Mouse (Mus musculus) limb, embryonic 14.5 days (tissue): ENCODE results near the gene Zfp652. TPM values are rescaled to one million over a fixed set of nuclear protein-coding genes. Genes with fewer than 3 reads are reported as not detected.

Experiments
- ATAC-seq: fragments of 200-750 bp; cut with Nextera tagmentation; 2 replicates; pipeline ENCODE4 v1.8.0; 2017; ENCODE audit warnings: low read depth, moderate number of reproducible peaks, moderate TSS enrichment; ENCODE audit not compliant: low FRiP score
- DNase-seq: peaks from one replicate; pipeline ENCODE4 v3.0.0-alpha.2; 2015; ENCODE audit warnings: low spot score
- H3K27ac ChIP-seq: fragments of 300-500 bp; sonication (generic); replicated peaks from 2 replicates; pipeline ENCODE4 v1.5.1; 2014; ENCODE audit warnings: low read depth, mild to moderate bottlenecking, low read length, moderate library complexity, mixed read lengths
- H3K27me3 ChIP-seq: fragments of 300-500 bp; sonication (generic); 2 replicates; pipeline ENCODE4 v1.6.1; 2014; ENCODE audit warnings: low read length, mixed read lengths; ENCODE audit not compliant: control insufficient read depth, insufficient read depth
- H3K36me3 ChIP-seq: fragments of 300-500 bp; sonication (generic); 2 replicates; pipeline ENCODE4 v1.6.1; 2014; ENCODE audit warnings: mild to moderate bottlenecking, low read length, moderate library complexity, mixed read lengths; ENCODE audit not compliant: control insufficient read depth, insufficient read depth
- H3K4me1 ChIP-seq: fragments of 300-500 bp; sonication (generic); 2 replicates; pipeline ENCODE4 v1.6.1; 2014; ENCODE audit warnings: antibody characterized with exemption, low read length, mixed read lengths; ENCODE audit not compliant: control insufficient read depth, insufficient read depth
- H3K4me2 ChIP-seq: fragments of 300-500 bp; sonication (generic); replicated peaks from 2 replicates; pipeline ENCODE4 v1.6.1; 2014; ENCODE audit warnings: low read depth, mild to moderate bottlenecking, low read length, moderate library complexity; ENCODE audit not compliant: severe bottlenecking
- H3K4me3 ChIP-seq: fragments of 300-500 bp; sonication (generic); replicated peaks from 2 replicates; pipeline ENCODE4 v1.5.1; 2014; ENCODE audit warnings: low read length
- H3K9ac ChIP-seq: fragments of 300-500 bp; sonication (generic); 2 replicates; pipeline ENCODE4 v1.6.1; 2014; ENCODE audit warnings: mild to moderate bottlenecking, low read depth, low read length, moderate library complexity; ENCODE audit not compliant: severe bottlenecking
- H3K9me3 ChIP-seq: fragments of 300-500 bp; sonication (generic); 2 replicates; pipeline ENCODE4 v1.6.1; 2016; ENCODE audit warnings: low read length; ENCODE audit not compliant: control insufficient read depth
- POLR2A ChIP-seq: fragments of 200-500 bp; IDR thresholded peaks from 2 replicates; pipeline ENCODE4 v1.8.0; 2012; ENCODE audit warnings: inconsistent platforms, mild to moderate bottlenecking, moderate library complexity, borderline replicate concordance; ENCODE audit not compliant: insufficient read depth, insufficient read length; ENCODE audit errors: extremely low read depth
- WGBS: fragments of 180-500 bp; shearing (Covaris S2); extraction: QIAGEN DNeasy Blood & Tissue Kit; methylation state at CpG from one replicate; pipeline ENCODE4 v1.1.7; 2014; 5-methylcytosine and 5-hydroxymethylcytosine counted together
- polyA plus RNA-seq, 2 experiments: library from polyadenylated mRNA; depleted of rRNA in 1 of 2; stranded (reverse) in 1 of 2; unstranded in 1 of 2; fragments of >200 nt; fragmentation: Nextera tagmentation in 1 of 2; extraction: Ambion mirVana in 1 of 2; gene quantifications; 2 replicates each; pipeline versions ENCODE4 v1.2.1 to v1.2.3; 2012 to 2014

Gene Zfp652
- polyA plus RNA-seq, 2 experiments: 13.8 to 25.3 TPM

GRCm38 (mm10) chr11:95824071-95824876, 111.8 kb downstream of the Zfp652 start, which contains the start of gene Phospho1:
Gene Phospho1, plus strand, starts transcription at chr11:95824499.
- Histone ChIP-seq H3K9me3 (no peaks in the 10 kb centered on the region), H3K27me3 (peaks cover 42% of the 10 kb centered on the region), H3K4me3 (peak within 1 kb of the TSS; percentile 66), H3K4me2 (peak within 1 kb of the TSS; percentile 98), H3K9ac (peak within 1 kb of the TSS; percentile 65), H3K27ac (no peak within 1 kb of the TSS), H3K36me3 (no peaks in the 10 kb centered on the region), H3K4me1 (peaks cover 7% of the 10 kb centered on the region)
- peak; percentile 50; the same call in 1 of the 2 replicates for TF ChIP-seq POLR2A
- WGBS: under 1% methylated on average over 43 of the region's 78 CpGs
- peak; percentile 87 for DNase-seq
- peak; percentile 97 for ATAC-seq

GRCm38 (mm10) chr11:95824877-95825243, 112.4 kb downstream of the Zfp652 start:
- peak overlapping the region; percentile 98 for H3K4me2 ChIP-seq
- H3K27me3 ChIP-seq: peaks cover 48% of the 10 kb centered on the region
- H3K36me3 ChIP-seq: no peaks in the 10 kb centered on the region
- ATAC-seq: no peak; the same call in 1 of the 2 replicates
- peak overlapping the region; percentile 47; the same call in 1 of the 2 replicates for H3K9ac ChIP-seq
- WGBS: 4% methylated on average over 11 of the region's 11 CpGs
- H3K9me3 ChIP-seq: no peaks in the 10 kb centered on the region
- H3K4me1 ChIP-seq: peaks cover 7% of the 10 kb centered on the region
- peak overlapping the region; percentile 66 for H3K4me3 ChIP-seq
- no peak overlapping the region for H3K27ac ChIP-seq
- DNase-seq: no peak
- no peak for TF ChIP-seq POLR2A

- no peak for DNase-seq
- Histone ChIP-seq H3K9me3 (no peaks in the 10 kb centered on the region), H3K4me2 (peak overlapping the region; percentile 98), H3K4me3 (no peak overlapping the region; the same call in 1 of the 2 replicates), H3K27ac (no peak overlapping the region), H3K4me1 (peaks cover 10% of the 10 kb centered on the region), H3K36me3 (no peaks in the 10 kb centered on the region), H3K9ac (no peak overlapping the region), H3K27me3 (peaks cover 55% of the 10 kb centered on the region)
- no peak for ATAC-seq
- WGBS: 58% methylated on average over 3 of the region's 3 CpGs
- TF ChIP-seq POLR2A: no peak
These were observed 113.2 kb downstream of the Zfp652 start for GRCm38 (mm10) chr11:95825625-95826024.

- no peak for TF ChIP-seq POLR2A
- Histone ChIP-seq H3K9me3 (no peaks in the 10 kb centered on the region), H3K27ac (no peak overlapping the region), H3K4me1 (peaks cover 15% of the 10 kb centered on the region), H3K36me3 (no peaks in the 10 kb centered on the region), H3K9ac (no peak overlapping the region), H3K4me3 (no peak overlapping the region), H3K27me3 (peaks cover 65% of the 10 kb centered on the region), H3K4me2 (no peak overlapping the region)
- no peak for ATAC-seq
- DNase-seq: no peak
- WGBS: 55% methylated on average over 6 of the region's 6 CpGs
These were observed 114.1 kb downstream of the Zfp652 start for GRCm38 (mm10) chr11:95826317-95827167.

GRCm38 (mm10) chr11:95827168-95827447, 114.6 kb downstream of the Zfp652 start:
- no peaks in the 10 kb centered on the region for H3K9me3 ChIP-seq
- TF ChIP-seq POLR2A: no peak
- ATAC-seq: no peak
- no peak for DNase-seq
- WGBS: 26% methylated on average over 3 of the region's 3 CpGs
- no peak overlapping the region for H3K27ac ChIP-seq
- H3K9ac ChIP-seq: no peak overlapping the region
- H3K36me3 ChIP-seq: no peaks in the 10 kb centered on the region
- peaks cover 70% of the 10 kb centered on the region for H3K27me3 ChIP-seq
- H3K4me3 ChIP-seq: no peak overlapping the region
- H3K4me2 ChIP-seq: no peak overlapping the region
- H3K4me1 ChIP-seq: peaks cover 15% of the 10 kb centered on the region
